Mouse (Mus musculus) midbrain, postnatal 0 days (tissue): ENCODE results near the gene Tyk2. TPM values are rescaled to one million over a fixed set of nuclear protein-coding genes. Genes with fewer than 3 reads are reported as not detected.

Experiments used
- ATAC-seq: fragments of 200-750 bp; cut with Nextera tagmentation; 2 replicates; pipeline ENCODE4 v1.8.0; 2017; ENCODE audit warnings: moderate number of reproducible peaks, mild to moderate bottlenecking, moderate TSS enrichment, moderate library complexity; ENCODE audit not compliant: low FRiP score
- DNase-seq: peaks from one replicate; pipeline ENCODE4 v3.0.0-alpha.2; 2015; ENCODE audit warnings: low spot score
- H3K27ac ChIP-seq: fragments of 300-500 bp; sonication (generic); 2 replicates; pipeline ENCODE4 v1.5.1; 2014; ENCODE audit warnings: low read depth, mild to moderate bottlenecking, low read length, mixed read lengths
- H3K27me3 ChIP-seq: fragments of 300-500 bp; sonication (generic); 2 replicates; pipeline ENCODE4 v1.6.1; 2014; ENCODE audit warnings: low read length, control low read depth, mixed read lengths; ENCODE audit not compliant: insufficient read depth
- H3K36me3 ChIP-seq: fragments of 300-500 bp; sonication (generic); 2 replicates; pipeline ENCODE4 v1.6.1; 2014; ENCODE audit warnings: low read length, control low read depth, mixed read lengths; ENCODE audit not compliant: insufficient read depth
- H3K4me1 ChIP-seq: fragments of 300-500 bp; sonication (generic); 2 replicates; pipeline ENCODE4 v1.6.1; 2014; ENCODE audit warnings: mild to moderate bottlenecking, control low read depth, antibody characterized with exemption, low read length, mixed read lengths; ENCODE audit not compliant: insufficient read depth
- H3K4me2 ChIP-seq: fragments of 300-500 bp; sonication (generic); 2 replicates; pipeline ENCODE4 v1.6.1; 2014; ENCODE audit warnings: low read depth, mild to moderate bottlenecking, low read length, mixed read lengths; ENCODE audit not compliant: poor library complexity, severe bottlenecking
- H3K4me3 ChIP-seq: fragments of 300-500 bp; sonication (generic); 2 replicates; pipeline ENCODE4 v1.5.1; 2014; ENCODE audit warnings: low read depth, mild to moderate bottlenecking, low read length, moderate library complexity
- H3K9ac ChIP-seq: fragments of 300-500 bp; sonication (generic); replicated peaks from 2 replicates; pipeline ENCODE4 v1.6.1; 2014; ENCODE audit warnings: mild to moderate bottlenecking, low read length, moderate library complexity, mixed read lengths; ENCODE audit not compliant: poor library complexity, severe bottlenecking
- H3K9me3 ChIP-seq: fragments of 300-500 bp; sonication (generic); 2 replicates; pipeline ENCODE4 v1.6.1; 2016; ENCODE audit warnings: low read length, control low read depth
- CTCF ChIP-seq: IDR thresholded peaks from 2 replicates; pipeline ENCODE4 v1.5.1; 2016; ENCODE audit warnings: antibody characterized with exemption, mild to moderate bottlenecking
- WGBS: fragments of 180-500 bp; shearing (Covaris S2); extraction: QIAGEN DNeasy Blood & Tissue Kit; methylation state at CpG from one replicate; pipeline ENCODE4 v1.1.7; 2014; 5-methylcytosine and 5-hydroxymethylcytosine counted together
- polyA plus RNA-seq: library from polyadenylated mRNA; unstranded; fragments of >200 nt; fragmentation: Nextera tagmentation; extraction: Ambion mirVana; gene quantifications from 2 replicates; pipeline ENCODE4 v1.2.1, GENCODE M21; 2015
- total RNA-seq: library from RNA; depleted of rRNA; stranded (reverse); fragments of >200 nt; gene quantifications from 2 replicates; pipeline ENCODE4 v1.2.3, GENCODE M21; 2014

The Tyk2 gene
- total and polyA plus RNA-seq, 2 experiments from 2014 or later, result 4.8 to 9.9 TPM

GRCm38 (mm10) chr9:21115105-21115504, 15.9 kb downstream of the Tyk2 start:
- 94% methylated on average over 8 of the region's 8 CpGs for WGBS
- ATAC-seq, result no peak
- no peak for DNase-seq
- Histone ChIP-seq H3K27ac (no peak overlapping the region), H3K4me2 (no peak overlapping the region), H3K4me1 (no peaks in the 10 kb centered on the region), H3K9me3 (no peaks in the 10 kb centered on the region), H3K27me3 (no peaks in the 10 kb centered on the region), H3K4me3 (no peak overlapping the region), H3K36me3 (peaks cover 14% of the 10 kb centered on the region), H3K9ac (no peak overlapping the region)
- no peak for TF ChIP-seq CTCF

GRCm38 (mm10) chr9:21114190-21114589, 16.9 kb downstream of the Tyk2 start:
- no peak overlapping the region for H3K9ac ChIP-seq
- ATAC-seq, result no peak
- no peaks in the 10 kb centered on the region for H3K27me3 ChIP-seq
- DNase-seq, result no peak
- WGBS, result 93% methylated on average over 7 of the region's 7 CpGs
- TF ChIP-seq CTCF, result no peak
- peaks cover 13% of the 10 kb centered on the region; the same call in 1 of the 2 replicates for H3K36me3 ChIP-seq
- H3K4me1 ChIP-seq, result no peaks in the 10 kb centered on the region
- no peak overlapping the region for H3K4me3 ChIP-seq
- no peak overlapping the region for H3K4me2 ChIP-seq
- no peaks in the 10 kb centered on the region for H3K9me3 ChIP-seq
- no peak overlapping the region for H3K27ac ChIP-seq

GRCm38 (mm10) chr9:21113751-21114150, 17.3 kb downstream of the Tyk2 start:
- Histone ChIP-seq H3K4me2 (no peak overlapping the region), H3K9me3 (no peaks in the 10 kb centered on the region), H3K9ac (no peak overlapping the region), H3K36me3 (peaks cover 17% of the 10 kb centered on the region), H3K4me1 (no peaks in the 10 kb centered on the region), H3K27ac (no peak overlapping the region), H3K4me3 (no peak overlapping the region), H3K27me3 (no peaks in the 10 kb centered on the region)
- ATAC-seq (no peak), DNase-seq (no peak)
- TF ChIP-seq CTCF, result no peak
- 86% methylated on average over 6 of the region's 6 CpGs for WGBS

GRCm38 (mm10) chr9:21107607-21108237, 23.3 kb downstream of the Tyk2 start:
- WGBS, result 44% methylated on average over 23 of the region's 23 CpGs
- DNase-seq (no peak), ATAC-seq (no peak)
- no peak for TF ChIP-seq CTCF
- Histone ChIP-seq H3K27me3 (no peaks in the 10 kb centered on the region), H3K4me2 (no peak overlapping the region), H3K27ac (no peak overlapping the region), H3K4me1 (no peaks in the 10 kb centered on the region), H3K9ac (no peak overlapping the region), H3K4me3 (no peak overlapping the region), H3K9me3 (no peaks in the 10 kb centered on the region), H3K36me3 (peaks cover 9% of the 10 kb centered on the region)

- Histone ChIP-seq H3K36me3 (peaks cover 9% of the 10 kb centered on the region), H3K4me1 (no peaks in the 10 kb centered on the region), H3K4me3 (no peak overlapping the region), H3K4me2 (no peak overlapping the region), H3K27me3 (no peaks in the 10 kb centered on the region), H3K27ac (no peak overlapping the region), H3K9me3 (no peaks in the 10 kb centered on the region), H3K9ac (no peak overlapping the region)
- TF ChIP-seq CTCF, result no peak
- no peak for ATAC-seq
- WGBS, result 81% methylated on average over 5 of the region's 5 CpGs
- no peak for DNase-seq
Measured at GRCm38 (mm10) chr9:21105760-21106564, 25.1 kb downstream of the Tyk2 start.

GRCm38 (mm10) chr9:21104814-21105213, 26.2 kb downstream of the Tyk2 start:
- Histone ChIP-seq H3K9ac (no peak overlapping the region), H3K9me3 (no peaks in the 10 kb centered on the region), H3K27me3 (no peaks in the 10 kb centered on the region), H3K4me1 (no peaks in the 10 kb centered on the region), H3K36me3 (peaks cover 7% of the 10 kb centered on the region), H3K27ac (no peak overlapping the region), H3K4me3 (no peak overlapping the region), H3K4me2 (no peak overlapping the region)
- no peak for TF ChIP-seq CTCF
- DNase-seq, result no peak
- ATAC-seq, result no peak
- 84% methylated on average over 6 of the region's 6 CpGs for whole genome bisulfite sequencing
